Mouse (Mus musculus) CD4-positive, CD25-positive, alpha-beta regulatory T cell, adult 4 months (primary cell): ENCODE results near the gene Hes1. TPM values are rescaled to one million over a fixed set of nuclear protein-coding genes. Genes with fewer than 3 reads are reported as not detected.

ENCODE experiments used
- ATAC-seq: one replicate; pipeline ENCODE4 v1.8.0; 2017
- polyA plus RNA-seq, 2 experiments: library from polyadenylated mRNA; unstranded; fragments of 100-300 nt; shearing (Covaris generic); gene quantifications; one replicate each; pipeline ENCODE4 v1.2.1; 2017

Hes1 gene
- under 1 TPM in 1 of 2 experiments, not detected in 1; 0.22 TPM for polyA plus RNA-seq

DNA sequence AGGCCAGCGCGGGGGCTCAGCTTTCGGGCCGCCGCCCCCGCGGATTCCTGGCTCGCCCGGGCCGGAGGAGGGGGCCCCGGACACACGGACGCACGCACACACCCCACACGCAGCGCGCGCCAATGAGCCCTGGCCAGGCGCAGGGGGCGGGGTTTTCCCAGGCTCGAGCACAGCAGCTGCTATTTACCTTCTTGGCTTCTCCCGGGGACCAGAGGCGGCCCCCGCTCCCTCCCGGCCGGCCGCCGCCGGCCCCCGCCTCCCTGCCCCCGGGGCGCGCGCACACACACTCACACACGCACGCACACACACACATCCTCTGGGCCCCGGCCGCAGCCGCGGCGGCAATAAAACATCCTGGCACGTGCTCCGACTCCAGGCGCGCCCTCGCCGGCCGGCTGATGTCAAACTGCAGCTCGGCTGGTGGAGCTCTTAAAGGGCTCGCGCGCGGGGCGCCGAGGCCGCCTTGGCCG lies at the start of gene Hes1:
Gene Hes1, plus strand, starts transcription at position 401 of the 470 bp plus-strand sequence.
- peak; percentile 67 for ATAC-seq

GRCm38 (mm10) chr16:30016064-30016463 lies 48.1 kb upstream of the Hes1 start:
- no peak for ATAC-seq

- ATAC-seq = no peak
Measured at GRCm38 (mm10) chr16:30020124-30020523, 44.1 kb upstream of the Hes1 start.

DNA sequence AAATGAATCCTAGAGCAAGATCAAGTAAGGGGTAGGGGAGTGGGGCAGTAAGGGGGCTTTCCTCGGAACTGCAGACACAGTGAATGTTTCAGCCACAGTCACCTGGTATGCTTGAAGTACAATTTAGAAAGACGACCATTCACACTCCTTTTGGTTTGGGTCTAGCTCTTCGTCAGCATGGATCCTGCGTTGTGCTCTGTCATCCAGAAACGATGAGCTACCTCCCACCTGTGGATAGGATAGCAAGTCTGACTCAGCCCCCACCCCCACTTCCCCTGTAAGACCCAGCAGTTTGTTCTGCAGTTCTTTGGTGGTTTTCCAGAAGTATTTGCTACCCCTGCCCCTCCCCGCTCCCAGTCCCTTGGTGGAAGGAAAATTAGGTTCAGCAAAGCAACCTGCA lies 41.8 kb upstream of the Hes1 start:
- no peak for ATAC-seq

DNA sequence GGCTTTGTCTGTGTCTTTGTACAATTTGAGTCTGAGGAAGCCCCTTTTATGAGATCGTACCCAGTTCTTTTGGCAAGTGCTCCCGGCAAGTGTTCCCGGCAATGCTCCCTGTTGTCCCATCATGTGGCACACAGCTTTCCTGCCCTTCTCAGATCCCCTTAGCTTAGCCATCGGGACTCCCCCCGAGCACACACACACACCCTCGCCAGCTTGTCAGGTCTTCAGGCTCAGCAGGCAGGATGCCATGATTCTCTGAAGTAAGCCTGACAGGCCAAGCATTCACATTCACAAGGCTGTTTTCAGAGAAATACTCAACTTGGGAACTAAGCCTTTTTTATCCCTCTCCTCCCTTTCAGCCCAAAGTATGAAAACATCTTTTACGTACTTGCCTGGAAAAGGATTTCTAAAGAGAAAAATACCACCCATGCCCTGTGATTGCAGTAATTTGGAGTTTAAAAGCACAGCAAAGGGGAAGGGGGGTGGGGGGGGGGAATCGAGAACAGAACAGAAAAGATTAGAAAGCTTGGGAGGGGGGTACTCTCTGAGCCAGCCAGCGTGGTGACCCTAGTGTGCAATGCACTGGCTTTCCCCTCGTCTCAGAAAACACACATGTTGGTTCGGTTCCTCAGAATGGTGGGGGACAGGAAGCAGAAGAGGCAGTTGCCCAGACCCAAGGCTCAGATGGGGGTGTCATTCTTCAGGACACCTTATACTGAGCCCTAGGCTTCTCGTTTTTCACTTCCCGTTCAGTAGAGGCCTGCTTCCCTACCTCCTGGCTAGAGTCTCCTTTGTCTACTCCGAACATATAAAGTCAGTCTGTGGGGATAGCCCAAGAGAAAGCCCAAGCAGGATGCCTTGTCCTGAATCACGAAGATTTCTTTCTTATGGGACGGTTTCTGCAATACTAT lies 41.0 kb upstream of the Hes1 start:
- no peak for ATAC-seq

- peak; percentile 95 for ATAC-seq
Measured at GRCm38 (mm10) chr16:30024681-30025262, 39.4 kb upstream of the Hes1 start.

- no peak for ATAC-seq
Measured at GRCm38 (mm10) chr16:30028184-30028583, 36.0 kb upstream of the Hes1 start.

DNA sequence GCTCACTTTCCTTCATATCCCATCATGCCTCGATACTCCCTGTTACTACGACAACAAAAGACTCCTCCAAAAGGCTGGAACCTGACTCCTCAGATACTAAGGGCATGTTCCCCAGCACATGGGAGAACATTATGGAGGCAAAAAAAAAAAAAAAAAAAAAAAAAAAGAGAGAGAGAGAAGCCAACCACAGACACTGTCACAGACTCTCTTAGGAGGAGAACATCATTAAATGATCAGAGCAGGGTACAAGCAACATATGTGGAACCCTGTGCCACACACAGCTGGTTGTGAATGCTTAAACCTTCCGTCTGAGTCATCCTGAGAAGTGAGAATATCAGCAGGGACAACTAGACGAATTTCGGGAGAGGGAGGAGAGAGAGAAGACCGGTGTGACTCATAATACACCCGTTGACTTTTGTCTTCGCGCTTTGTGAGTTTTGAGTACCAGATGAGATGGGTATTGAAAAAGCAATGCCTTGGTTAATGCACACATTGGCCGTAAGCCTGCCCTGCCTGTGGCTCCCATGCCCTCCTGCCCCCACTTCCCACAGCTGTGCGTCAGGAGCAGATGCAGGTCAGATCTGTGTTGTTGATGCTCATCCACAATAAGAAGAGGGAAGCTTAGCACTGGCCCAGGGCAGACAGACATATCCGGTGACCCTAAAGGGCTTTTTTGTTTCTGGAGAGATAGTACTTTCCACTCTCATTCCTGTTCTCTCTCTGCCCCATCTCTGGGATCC lies 34.8 kb upstream of the Hes1 start:
- ATAC-seq = no peak

DNA sequence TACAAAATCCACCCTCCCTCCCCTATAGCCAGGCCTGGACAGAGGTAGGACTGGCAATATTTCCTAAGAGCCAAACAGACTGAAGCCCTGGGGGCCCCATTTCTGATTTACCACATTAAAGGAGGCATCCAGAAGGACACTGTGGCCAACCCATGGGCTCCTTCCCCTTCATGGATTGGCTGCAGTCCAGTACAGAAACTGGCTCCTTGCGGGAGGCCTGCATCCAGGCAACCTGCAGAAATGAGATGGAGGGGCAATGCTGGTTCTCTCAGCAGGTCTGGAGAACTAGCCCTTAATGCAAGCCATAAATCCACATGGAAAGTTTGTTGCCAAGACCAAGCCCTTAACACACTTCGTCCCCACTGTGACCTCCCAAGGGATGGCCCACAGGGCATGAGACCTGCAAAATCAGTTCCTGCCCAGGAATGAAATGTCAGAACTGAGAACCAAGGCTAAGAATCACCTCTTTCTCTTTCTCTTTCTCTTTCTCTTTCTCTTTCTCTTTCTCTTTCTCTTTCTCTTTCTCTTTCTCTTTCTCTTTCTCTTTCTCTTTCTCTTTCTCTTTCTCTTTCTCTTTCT lies 31.8 kb upstream of the Hes1 start:
- no peak for ATAC-seq

- no peak for ATAC-seq
Measured at GRCm38 (mm10) chr16:30033390-30033789, 30.8 kb upstream of the Hes1 start.

- ATAC-seq = no peak
Measured at GRCm38 (mm10) chr16:30034001-30034400, 30.2 kb upstream of the Hes1 start.

- ATAC-seq = no peak
Measured at GRCm38 (mm10) chr16:30034521-30034920, 29.7 kb upstream of the Hes1 start.

GRCm38 (mm10) chr16:30034979-30035440 lies 29.2 kb upstream of the Hes1 start:
- no peak for ATAC-seq

GRCm38 (mm10) chr16:30036104-30036503 lies 28.1 kb upstream of the Hes1 start:
- ATAC-seq = no peak

DNA sequence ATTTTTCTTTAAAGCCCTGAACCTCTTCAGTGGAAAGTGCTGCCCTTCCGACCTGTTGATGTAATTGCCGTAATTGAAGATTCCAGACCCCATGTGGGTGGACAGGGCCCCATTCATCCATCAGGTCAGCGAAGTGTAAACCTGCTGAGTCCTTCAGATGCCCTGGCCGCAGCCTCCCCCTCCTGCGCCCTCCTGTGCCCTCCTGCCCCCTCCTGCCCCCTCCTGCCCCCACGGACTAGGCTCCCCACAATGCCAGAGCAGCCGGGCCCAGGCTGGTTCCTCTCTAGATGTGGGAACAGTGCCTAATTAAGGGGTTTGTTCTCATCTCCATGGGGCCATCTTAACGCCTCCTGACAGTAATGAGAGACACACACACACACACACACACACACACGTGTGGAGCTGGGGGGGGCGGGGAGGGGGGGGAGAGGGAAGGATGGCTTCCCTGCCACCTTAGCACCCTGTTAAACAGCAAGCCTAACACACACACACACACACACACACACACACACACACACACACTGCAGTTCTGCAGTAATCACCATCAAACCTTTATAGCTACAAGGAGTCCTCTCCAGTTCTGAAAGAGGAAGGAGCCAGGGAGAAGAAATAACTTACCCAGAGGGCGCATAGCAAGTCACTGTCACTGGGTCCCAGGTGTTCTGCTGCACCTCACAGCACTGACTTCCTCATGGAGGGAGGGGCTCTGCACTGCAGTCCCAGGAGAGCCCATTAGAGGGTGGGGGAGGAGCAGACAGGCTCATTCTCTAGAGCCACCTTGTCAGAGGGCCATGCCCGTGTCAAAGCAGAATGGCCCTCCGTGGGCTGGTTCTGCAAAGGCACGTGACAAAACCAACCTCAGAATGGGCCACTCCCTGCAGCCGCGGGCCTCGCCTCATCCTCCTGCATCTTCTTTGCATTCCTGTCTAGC lies 25.3 kb upstream of the Hes1 start:
- ATAC-seq = no peak

DNA sequence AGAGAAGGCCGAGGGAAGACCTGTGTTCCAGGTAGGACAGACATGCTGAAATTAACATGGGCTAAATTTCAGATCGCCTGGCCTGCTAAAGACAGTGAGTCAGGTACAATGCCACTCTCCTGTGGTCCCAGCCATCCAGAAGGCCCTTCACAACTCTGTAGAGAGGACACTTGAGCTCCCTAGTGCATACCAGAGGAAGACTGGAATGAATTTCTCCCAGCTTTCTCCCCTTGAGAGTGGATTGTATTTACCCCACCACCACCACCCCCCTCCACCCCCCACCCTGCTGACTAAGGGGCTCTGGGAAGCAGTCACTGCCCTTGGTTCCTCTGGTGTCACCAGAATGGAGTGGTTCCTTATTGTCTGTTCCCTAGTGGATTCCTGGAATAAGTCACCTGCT lies 24.3 kb upstream of the Hes1 start:
- no peak for ATAC-seq

DNA sequence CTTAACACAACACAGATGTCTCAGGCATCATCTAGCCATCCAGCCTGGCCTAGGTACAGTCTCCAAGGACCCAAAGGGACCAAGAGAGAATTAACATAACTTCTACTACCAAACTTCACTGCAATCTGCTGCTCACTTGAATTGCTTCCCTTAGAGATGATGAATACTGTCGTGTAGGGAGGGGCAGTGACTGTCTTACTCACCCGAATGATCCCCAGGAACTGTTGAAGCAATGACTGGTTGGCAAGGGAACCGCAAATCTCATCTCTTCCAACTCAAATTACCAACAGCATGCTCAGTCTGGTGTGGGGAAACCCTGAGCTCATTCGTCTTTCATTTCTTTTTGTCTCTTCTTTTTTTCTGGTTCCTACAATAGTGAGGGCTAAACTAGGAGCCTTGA lies 21.3 kb upstream of the Hes1 start:
- no peak for ATAC-seq

DNA sequence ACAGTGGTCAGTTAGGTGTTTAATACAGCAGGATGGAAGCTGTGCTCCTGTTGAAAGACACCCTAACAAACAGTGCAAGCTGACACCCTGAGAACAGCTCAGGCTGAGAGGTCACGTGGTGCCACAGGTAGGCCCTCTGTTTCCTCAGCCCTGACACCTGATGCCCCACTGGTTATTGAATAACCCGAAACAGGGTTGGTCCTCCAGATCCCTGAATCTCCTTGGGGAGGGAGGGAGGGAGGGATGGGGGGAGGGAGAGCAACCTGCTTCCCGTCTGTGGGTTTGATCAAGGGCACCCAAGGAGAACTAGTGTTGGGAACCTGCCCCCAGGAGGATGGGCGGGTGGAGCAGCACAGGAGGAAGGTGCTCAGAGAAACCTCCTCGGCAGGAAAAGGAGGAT lies 18.6 kb upstream of the Hes1 start:
- ATAC-seq = no peak

DNA sequence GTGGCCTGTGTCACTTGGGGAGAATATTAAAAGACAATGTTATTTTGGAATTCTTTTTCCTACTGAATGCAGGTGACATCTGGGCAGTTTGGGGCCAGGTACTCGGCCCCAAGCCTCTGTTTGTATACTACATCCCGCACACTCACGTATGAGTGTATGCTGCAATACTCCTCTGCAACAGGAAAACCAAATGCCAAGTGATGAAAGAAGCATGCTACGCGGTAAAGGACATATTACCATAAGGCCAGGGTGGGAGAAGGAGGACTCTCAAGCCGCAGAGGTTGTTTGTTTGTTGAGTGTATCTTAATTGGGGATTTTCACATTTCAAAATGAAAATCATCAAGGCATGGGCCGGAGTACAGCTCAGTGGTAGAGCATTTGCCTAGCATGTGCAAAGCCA lies 17.2 kb upstream of the Hes1 start:
- ATAC-seq = no peak

DNA sequence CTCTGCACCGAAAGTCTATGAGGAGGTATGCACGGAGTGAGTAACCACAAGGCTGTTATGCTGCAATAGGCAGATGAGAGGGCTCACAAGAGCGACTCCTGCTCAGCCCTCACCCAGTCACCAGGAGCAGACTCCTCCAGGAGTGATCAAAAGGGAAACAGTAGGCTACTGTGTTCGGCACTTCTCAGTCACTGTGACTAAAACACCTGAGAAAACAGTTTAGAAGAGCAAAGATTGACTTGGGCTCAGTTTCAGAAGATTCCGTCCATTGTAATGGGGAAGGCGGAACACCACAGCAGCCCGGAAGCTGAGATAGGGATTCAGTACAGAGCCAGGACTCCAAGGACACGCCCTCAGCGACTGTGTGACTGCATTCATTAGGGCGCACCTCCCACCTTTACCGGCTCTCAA lies 16.8 kb upstream of the Hes1 start:
- no peak for ATAC-seq

- ATAC-seq = no peak
Measured at GRCm38 (mm10) chr16:30050767-30051490, 13.3 kb upstream of the Hes1 start.
